Mouse (Mus musculus): ENCODE data around the gene Socs2. TPM values are rescaled to one million over a fixed set of nuclear protein-coding genes. Genes with fewer than 3 reads are reported as not detected.

The Socs2 gene
- total and polyA plus RNA-seq, 3 experiments: 16.5 to 24.9 TPM; not detected in 1

DNA sequence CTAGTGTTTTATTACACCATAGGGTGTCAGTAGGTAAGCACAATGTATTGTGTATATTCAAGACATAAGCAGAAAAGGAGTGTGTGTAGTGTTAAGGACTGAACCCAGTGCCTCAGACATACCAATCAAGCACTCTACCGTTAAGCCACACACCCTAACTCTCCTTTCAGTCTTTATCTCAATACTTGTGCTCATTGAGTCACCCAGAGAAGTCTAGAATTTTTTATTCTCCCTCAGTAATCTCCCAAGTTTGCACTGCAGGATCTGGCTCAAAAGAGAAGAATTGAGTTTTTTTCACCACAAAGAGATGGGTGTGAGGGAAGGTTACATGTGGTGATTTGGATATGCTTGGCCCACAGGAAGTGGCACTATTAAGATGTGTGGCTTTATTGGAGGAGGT lies 45.3 kb upstream of the Socs2 start:
- peak overlapping the region; percentile 24; the same call in 1 of the 2 replicates for H3K27ac ChIP-seq (ENCODE audit: control insufficient read depth, low read depth, low read length)
- peaks cover 0 to 12% of the 10 kb centered on the region in 2 experiments; a peak in 2 of 4 replicates for H3K36me3 ChIP-seq (ENCODE audit: control insufficient read depth in 1 of 2, insufficient read depth in 2 of 2, low read length in 2 of 2)
- DNase-seq (ENCODE audit: low read depth, low spot score): peak; percentile 73
- TF ChIP-seq TBP (IDR thresholded peaks at IDR 0.05; ENCODE audit: low read depth, low read length): peak; percentile 84
- peak; percentile 66 to 69 for TF ChIP-seq EP300 (IDR thresholded peaks at IDR 0.05; ENCODE audit: low read depth in 1 of 2, low read length in 2 of 2)
- 0 out of 2 replicates have a peak, but pooled peaks have one; percentile 37 for TF ChIP-seq GATA1 (IDR thresholded peaks at IDR 0.05; ENCODE audit: low read depth, low read length)
- TF ChIP-seq ZNF384 (IDR thresholded peaks at IDR 0.05; ENCODE audit: low read depth, low read length): no peak
- TF ChIP-seq ELF1 (IDR thresholded peaks at IDR 0.05; ENCODE audit: low read depth, low read length): no peak
- no peak for TF ChIP-seq E2F4 (IDR thresholded peaks at IDR 0.05; ENCODE audit: borderline replicate concordance, low read depth, low read length)
- TF ChIP-seq ETS1 (IDR thresholded peaks at IDR 0.05; ENCODE audit: low read depth, low read length): no peak
- peak; percentile 23; the same call in 1 of the 2 replicates for TF ChIP-seq MYB (IDR thresholded peaks at IDR 0.05; ENCODE audit: low read depth, low read length)
- no peak for TF ChIP-seq UBTF (IDR thresholded peaks at IDR 0.05; ENCODE audit: borderline replicate concordance, insufficient read depth, low read depth, low read length)
- TF ChIP-seq ZMIZ1 (IDR thresholded peaks at IDR 0.05; ENCODE audit: low read depth, low read length): no peak
- TF ChIP-seq BHLHE40 (IDR thresholded peaks at IDR 0.05; ENCODE audit: borderline replicate concordance, low read depth, low read length): no peak
- no peak for TF ChIP-seq JUND (IDR thresholded peaks at IDR 0.05; ENCODE audit: low read depth, low read length)
- no peak for TF ChIP-seq TCF12 (IDR thresholded peaks at IDR 0.05; ENCODE audit: low read depth, low read length)
- no peak for TF ChIP-seq NRF1 (IDR thresholded peaks at IDR 0.05; ENCODE audit: insufficient read depth, low read depth, low read length, poor library complexity, severe bottlenecking)
- no peak for TF ChIP-seq USF1 (IDR thresholded peaks at IDR 0.05; ENCODE audit: low read depth, low read length)
- no peak for TF ChIP-seq HCFC1 (IDR thresholded peaks at IDR 0.05; ENCODE audit: low read depth, low read length)
- TF ChIP-seq NELFE (IDR thresholded peaks at IDR 0.05; ENCODE audit: low read depth, low read length): no peak
- H3K9me3 ChIP-seq (replicated peaks; ENCODE audit: insufficient read depth, low read length): no peaks in the 10 kb centered on the region
- H3K4me1 ChIP-seq (ENCODE audit: control insufficient read depth in 1 of 2, insufficient read depth in 2 of 2, low read length in 2 of 2): peaks cover 0 to 23% of the 10 kb centered on the region in 2 experiments; a peak in 3 of 4 replicates
- no peaks in the 10 kb centered on the region for H3K27me3 ChIP-seq (ENCODE audit: control insufficient read depth in 1 of 2, insufficient read depth in 2 of 2, low read length in 2 of 2)
- no peaks in the 10 kb centered on the region for H3K79me2 ChIP-seq (ENCODE audit: control insufficient read depth, insufficient read depth, low read length, poor library complexity)
- no peak overlapping the region for H3K4me3 ChIP-seq (ENCODE audit: control insufficient read depth in 1 of 2, insufficient read depth in 1 of 2, low read depth in 2 of 2, low read length in 2 of 2)
- H3K9ac ChIP-seq (ENCODE audit: control insufficient read depth, low read depth, low read length, poor library complexity, severe bottlenecking): no peak overlapping the region

DNA sequence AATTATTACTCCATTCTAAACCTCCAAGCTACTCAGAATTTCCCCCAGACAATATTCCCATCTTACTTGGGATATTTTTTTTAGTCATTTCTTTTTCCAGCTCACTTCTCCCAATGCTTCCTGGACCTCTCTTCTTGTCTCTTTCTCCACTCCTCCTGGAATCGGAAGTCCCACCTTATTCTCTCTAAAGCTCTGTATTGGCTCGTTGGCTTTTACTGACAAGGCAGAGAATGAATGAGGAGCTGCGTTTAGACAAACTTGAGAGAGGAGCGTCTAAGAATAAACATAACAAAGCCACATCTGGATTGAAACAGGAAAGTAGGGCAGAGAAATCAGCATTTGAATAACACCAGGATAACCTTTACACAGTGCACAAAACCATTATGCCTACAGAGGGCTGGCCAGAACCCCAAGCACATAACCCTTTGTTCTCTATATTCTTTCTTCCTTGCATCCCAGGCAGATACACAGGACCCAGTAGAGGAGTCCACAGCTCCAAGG lies 44.1 kb upstream of the Socs2 start:
- H3K4me1 ChIP-seq (ENCODE audit: control insufficient read depth in 1 of 2, insufficient read depth in 2 of 2, low read length in 2 of 2): peaks cover 0 to 23% of the 10 kb centered on the region in 2 experiments; a peak in 3 of 4 replicates
- no peak overlapping the region for H3K9ac ChIP-seq (ENCODE audit: control insufficient read depth, low read depth, low read length, poor library complexity, severe bottlenecking)
- DNase-seq (ENCODE audit: low read depth, low spot score): no peak
- H3K27me3 ChIP-seq (ENCODE audit: control insufficient read depth in 1 of 2, insufficient read depth in 2 of 2, low read length in 2 of 2): no peaks in the 10 kb centered on the region
- TF ChIP-seq USF2 (IDR thresholded peaks at IDR 0.05; ENCODE audit: borderline replicate concordance in 1 of 2, insufficient read depth in 1 of 2, low read depth in 1 of 2, low read length in 2 of 2): no peak
- TF ChIP-seq HCFC1 (IDR thresholded peaks at IDR 0.05; ENCODE audit: low read depth, low read length): no peak
- no peak for TF ChIP-seq ZMIZ1 (IDR thresholded peaks at IDR 0.05; ENCODE audit: low read depth, low read length)
- no peak for TF ChIP-seq GATA1 (IDR thresholded peaks at IDR 0.05; ENCODE audit: low read depth, low read length)
- no peak for TF ChIP-seq ZC3H11A (IDR thresholded peaks at IDR 0.05; ENCODE audit: low read depth, low read length)
- no peak for TF ChIP-seq NRF1 (IDR thresholded peaks at IDR 0.05; ENCODE audit: insufficient read depth, low read depth, low read length, poor library complexity, severe bottlenecking)
- TF ChIP-seq POLR2AphosphoS2 (IDR thresholded peaks at IDR 0.05; ENCODE audit: low read length): no peak
- TF ChIP-seq CTCF (IDR thresholded peaks at IDR 0.05 in 2 of 3, conservative IDR thresholded peaks at IDR 0.05 in 1 of 3; ENCODE audit: control insufficient read depth in 1 of 3, insufficient read depth in 1 of 3, low read depth in 2 of 3, low read length in 3 of 3, poor library complexity in 1 of 3, severe bottlenecking in 1 of 3): no peak
- TF ChIP-seq EP300 (IDR thresholded peaks at IDR 0.05; ENCODE audit: low read depth in 1 of 2, low read length in 2 of 2): no peak
- H3K27ac ChIP-seq (ENCODE audit: control insufficient read depth, low read depth, low read length): no peak overlapping the region
- no peaks in the 10 kb centered on the region for H3K9me3 ChIP-seq (replicated peaks; ENCODE audit: insufficient read depth, low read length)
- H3K36me3 ChIP-seq (ENCODE audit: control insufficient read depth in 1 of 2, insufficient read depth in 2 of 2, low read length in 2 of 2): peaks cover 0 to 14% of the 10 kb centered on the region in 2 experiments; a peak in 2 of 4 replicates
- no peak overlapping the region for H3K4me3 ChIP-seq (ENCODE audit: control insufficient read depth in 1 of 2, insufficient read depth in 1 of 2, low read depth in 2 of 2, low read length in 2 of 2)
- H3K79me2 ChIP-seq (ENCODE audit: control insufficient read depth, insufficient read depth, low read length, poor library complexity): no peaks in the 10 kb centered on the region

Measured in MEL (cell line).